Mouse (Mus musculus) colon, adult 2 months (tissue): ENCODE results near the gene Epha3. TPM values are rescaled to one million over a fixed set of nuclear protein-coding genes. Genes with fewer than 3 reads are reported as not detected.

Experiments used
- polyA plus RNA-seq: library from polyadenylated mRNA; depleted of rRNA; stranded (reverse); fragments of >200 nt; gene quantifications from 2 replicates; pipeline ENCODE4 v1.2.3, GENCODE M21; 2012; rRNA removed

The Epha3 gene
- polyA plus RNA-seq, result 0.22 and 0.49 TPM in 2 replicates

DNA sequence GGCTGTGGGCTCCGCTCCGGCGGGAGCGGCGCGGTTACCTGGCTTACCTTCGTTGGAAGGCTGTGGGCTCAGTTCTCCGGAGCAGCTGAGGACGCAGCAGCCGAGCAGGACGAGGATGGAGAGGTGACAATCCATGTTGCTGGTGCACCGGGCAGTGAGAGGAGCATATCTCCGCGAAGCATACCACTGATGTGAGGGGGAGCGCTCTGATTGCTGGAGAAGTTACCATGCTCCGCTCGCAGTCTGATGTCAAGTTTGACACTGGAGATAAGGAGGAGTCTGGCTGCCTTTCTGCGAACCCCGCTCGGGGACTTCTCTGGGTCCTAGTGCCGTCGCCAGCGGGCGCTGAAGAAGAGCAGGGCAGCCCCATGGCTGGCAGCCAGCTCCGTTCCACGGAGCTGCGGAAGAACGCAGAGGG lies at the start of gene Epha3:
Gene Epha3 (minus strand): TSS at position 263 of the 418 bp plus-strand sequence.

